Mouse (Mus musculus) kidney, embryonic 15.5 days (tissue): ENCODE data around the gene Olfr1260. TPM values are rescaled to one million over a fixed set of nuclear protein-coding genes. Genes with fewer than 3 reads are reported as not detected.
A peak's percentile ranks its signal among the peaks of the same experiment; 100 is the strongest.

Experiments used
- ATAC-seq: fragments of 200-750 bp; cut with Nextera tagmentation; replicated peaks from 2 replicates; pipeline ENCODE4 v1.8.0; 2017; ENCODE audit warnings: moderate TSS enrichment; ENCODE audit not compliant: low FRiP score
- H3K27ac ChIP-seq: fragments of 300-500 bp; sonication (generic); 2 replicates; pipeline ENCODE4 v1.5.1; 2015; ENCODE audit warnings: mild to moderate bottlenecking, inconsistent platforms
- H3K27me3 ChIP-seq: fragments of 300-500 bp; sonication (generic); 2 replicates; pipeline ENCODE4 v1.6.1; 2015; ENCODE audit warnings: inconsistent platforms
- H3K36me3 ChIP-seq: fragments of 300-500 bp; sonication (generic); 2 replicates; pipeline ENCODE4 v1.6.1; 2015; ENCODE audit warnings: inconsistent platforms
- H3K4me1 ChIP-seq: fragments of 300-500 bp; sonication (generic); 2 replicates; pipeline ENCODE4 v1.6.1; 2015; ENCODE audit warnings: inconsistent platforms
- H3K4me2 ChIP-seq: fragments of 300-500 bp; sonication (generic); 2 replicates; pipeline ENCODE4 v1.6.1; 2015; ENCODE audit warnings: moderate library complexity, mild to moderate bottlenecking, inconsistent platforms
- H3K4me3 ChIP-seq: fragments of 300-500 bp; sonication (generic); replicated peaks from 2 replicates; pipeline ENCODE4 v1.5.1; 2015; ENCODE audit warnings: mild to moderate bottlenecking, inconsistent platforms
- H3K9ac ChIP-seq: fragments of 300-500 bp; sonication (generic); 2 replicates; pipeline ENCODE4 v1.6.1; 2015; ENCODE audit warnings: mild to moderate bottlenecking, inconsistent platforms
- H3K9me3 ChIP-seq: fragments of 300-500 bp; sonication (generic); replicated peaks from 2 replicates; pipeline ENCODE4 v1.6.1; 2016; ENCODE audit warnings: inconsistent platforms
- WGBS: fragments of 180-500 bp; shearing (Covaris S2); methylation state at CpG from one replicate; pipeline ENCODE4 v1.1.7; 2015; ENCODE audit warnings: mixed read lengths; 5-methylcytosine and 5-hydroxymethylcytosine counted together
- polyA plus RNA-seq: library from polyadenylated mRNA; unstranded; fragments of >200 nt; fragmentation: Nextera tagmentation; extraction: Ambion mirVana; gene quantifications from 2 replicates; pipeline ENCODE4 v1.2.1, GENCODE M21; 2015

Gene Olfr1260
- not detected in 2 replicates for polyA plus RNA-seq

DNA sequence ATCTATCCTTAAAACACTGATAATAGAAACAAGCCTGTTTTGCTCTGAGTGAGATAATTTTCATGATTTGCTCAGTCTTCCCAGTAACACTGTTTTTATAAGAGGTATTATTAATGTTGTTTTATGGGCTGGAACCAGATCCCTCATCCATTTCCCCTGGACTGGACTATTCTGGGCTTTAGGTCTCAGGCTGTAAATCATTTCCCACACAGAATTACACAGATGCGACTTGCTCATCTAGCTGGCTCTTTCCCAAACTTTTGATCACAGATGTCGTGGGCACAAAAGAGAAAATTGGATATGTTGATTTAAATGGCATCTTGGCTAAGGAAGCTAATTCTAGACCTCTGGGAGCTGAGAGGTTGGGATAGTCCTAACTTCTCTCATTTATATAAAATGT, at the start of gene Olfr1260:
Olfr1260 (plus strand) TSS at position 157 of the 400 bp plus-strand sequence.
- Histone ChIP-seq H3K9ac (no peak within 1 kb of the TSS), H3K4me1 (0 out of 2 replicates have a peak, but pooled peaks cover 3% of the 10 kb centered on the region), H3K27ac (no peak within 1 kb of the TSS), H3K4me3 (no peak within 1 kb of the TSS), H3K4me2 (no peak within 1 kb of the TSS), H3K36me3 (no peaks in the 10 kb centered on the region), H3K27me3 (no peaks in the 10 kb centered on the region), H3K9me3 (no peaks in the 10 kb centered on the region)
- ATAC-seq = peak; percentile 73
- 13% methylated on average over 2 of the region's 2 CpGs for WGBS

GRCm38 (mm10) chr2:89927009-89927408, 47.1 kb upstream of the Olfr1260 start, which contains the start of gene Olfr1258:
Gene Olfr1258 (plus strand): TSS chr2:89927309.
- no peak within 1 kb of the TSS for H3K4me2 ChIP-seq
- H3K27me3 ChIP-seq = no peaks in the 10 kb centered on the region
- ATAC-seq = no peak
- no peak within 1 kb of the TSS for H3K4me3 ChIP-seq
- H3K36me3 ChIP-seq = no peaks in the 10 kb centered on the region
- no peaks in the 10 kb centered on the region for H3K4me1 ChIP-seq
- H3K27ac ChIP-seq = no peak within 1 kb of the TSS
- H3K9ac ChIP-seq = no peak within 1 kb of the TSS
- no peaks in the 10 kb centered on the region for H3K9me3 ChIP-seq

DNA sequence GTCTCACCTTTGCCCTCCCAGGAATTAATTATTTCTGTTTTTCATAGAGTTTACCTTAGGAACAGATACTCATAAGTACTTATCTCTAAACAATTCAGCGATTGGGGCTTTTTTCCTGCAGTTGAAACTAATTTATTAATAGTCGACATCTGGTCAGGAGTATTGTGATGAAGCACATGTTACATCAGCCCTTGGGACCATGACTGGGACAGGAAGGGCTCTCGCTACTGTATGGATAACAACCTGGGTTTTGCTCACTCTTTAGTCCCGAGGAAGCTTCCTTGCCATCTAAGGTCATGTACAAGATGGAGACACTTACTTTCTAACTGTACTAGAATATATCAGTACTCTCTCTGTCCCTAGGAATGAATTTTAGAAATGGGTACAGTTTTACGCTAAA, 25.6 kb upstream of the Olfr1260 start, which contains the start of gene Olfr1259:
Olfr1259 (minus strand) TSS at position 101 of the 400 bp plus-strand sequence.
- H3K4me1 ChIP-seq = no peaks in the 10 kb centered on the region
- ATAC-seq = no peak
- no peaks in the 10 kb centered on the region for H3K36me3 ChIP-seq
- H3K27ac ChIP-seq = no peak within 1 kb of the TSS
- H3K4me2 ChIP-seq = no peak within 1 kb of the TSS
- WGBS = 84% methylated on average over 5 of the region's 5 CpGs
- H3K4me3 ChIP-seq = no peak within 1 kb of the TSS
- no peaks in the 10 kb centered on the region for H3K27me3 ChIP-seq
- H3K9me3 ChIP-seq = no peaks in the 10 kb centered on the region
- no peak within 1 kb of the TSS for H3K9ac ChIP-seq

DNA sequence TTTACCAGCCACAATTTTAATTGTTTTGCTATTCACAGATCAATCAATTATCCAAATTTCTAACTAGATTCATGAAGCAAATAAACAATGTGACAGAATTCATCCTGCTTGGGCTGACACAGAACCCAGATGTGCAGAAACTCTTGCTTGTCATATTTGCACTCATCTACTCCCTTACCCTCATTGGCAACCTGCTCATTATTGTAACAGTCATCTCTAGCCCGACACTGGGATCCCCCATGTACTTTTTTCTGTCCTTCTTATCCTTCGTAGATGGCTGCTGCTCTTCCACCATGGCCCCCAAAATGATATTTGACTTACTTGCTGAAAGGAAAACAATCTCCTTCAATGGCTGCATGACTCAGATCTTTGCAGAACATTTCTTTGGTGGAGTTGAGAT, 3.6 kb downstream of the Olfr1260 start:
- H3K4me1 ChIP-seq = 0 out of 2 replicates have a peak, but pooled peaks cover 3% of the 10 kb centered on the region
- ATAC-seq = no peak
- no peak overlapping the region for H3K4me2 ChIP-seq
- H3K9ac ChIP-seq = no peak overlapping the region
- H3K36me3 ChIP-seq = no peaks in the 10 kb centered on the region
- no peak overlapping the region for H3K4me3 ChIP-seq
- WGBS = 81% methylated on average over 2 of the region's 2 CpGs
- H3K9me3 ChIP-seq = no peaks in the 10 kb centered on the region
- no peaks in the 10 kb centered on the region for H3K27me3 ChIP-seq
- H3K27ac ChIP-seq = no peak overlapping the region

DNA sequence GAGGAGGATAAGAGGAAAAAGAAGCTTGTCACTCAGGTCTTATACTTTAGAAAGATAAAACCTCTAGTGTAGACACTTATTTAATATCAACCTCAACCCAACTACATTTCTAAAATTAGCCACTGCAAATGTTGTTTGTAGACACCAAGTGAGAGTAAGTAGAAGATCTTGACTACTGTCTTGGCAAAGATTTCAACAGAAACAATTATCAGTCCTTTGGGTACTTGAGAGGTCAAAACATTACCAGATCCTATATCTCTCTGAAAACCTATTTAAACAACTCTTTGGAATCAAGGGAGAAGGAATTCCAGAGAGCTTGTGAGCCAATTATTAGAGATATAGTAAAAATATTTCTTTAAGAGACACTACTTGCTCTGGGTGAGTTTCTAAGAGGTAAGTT, 16.8 kb downstream of the Olfr1260 start, which contains the start of gene Olfr1261:
Olfr1261 (plus strand) TSS at position 301 of the 400 bp plus-strand sequence.
- Histone ChIP-seq H3K27me3 (no peaks in the 10 kb centered on the region), H3K9me3 (no peaks in the 10 kb centered on the region), H3K27ac (no peak within 1 kb of the TSS), H3K4me2 (no peak within 1 kb of the TSS), H3K36me3 (no peaks in the 10 kb centered on the region), H3K4me1 (no peaks in the 10 kb centered on the region), H3K9ac (no peak within 1 kb of the TSS), H3K4me3 (no peak within 1 kb of the TSS)
- ATAC-seq = no peak

GRCm38 (mm10) chr2:89999845-90000244, 25.7 kb downstream of the Olfr1260 start, which contains the start of gene Olfr1262:
Gene Olfr1262 (plus strand): TSS chr2:90000145.
- Histone ChIP-seq H3K4me1 (no peaks in the 10 kb centered on the region), H3K9me3 (no peaks in the 10 kb centered on the region), H3K4me2 (no peak within 1 kb of the TSS), H3K27me3 (no peaks in the 10 kb centered on the region), H3K36me3 (no peaks in the 10 kb centered on the region), H3K27ac (no peak within 1 kb of the TSS), H3K9ac (no peak within 1 kb of the TSS), H3K4me3 (no peak within 1 kb of the TSS)
- ATAC-seq = no peak

GRCm38 (mm10) chr2:90011831-90012230, 37.7 kb downstream of the Olfr1260 start, which contains the start of gene Olfr1263:
Gene Olfr1263 (plus strand): TSS chr2:90012131.
- WGBS = 77% methylated on average over 2 of the region's 2 CpGs
- H3K4me3 ChIP-seq = no peak within 1 kb of the TSS

DNA sequence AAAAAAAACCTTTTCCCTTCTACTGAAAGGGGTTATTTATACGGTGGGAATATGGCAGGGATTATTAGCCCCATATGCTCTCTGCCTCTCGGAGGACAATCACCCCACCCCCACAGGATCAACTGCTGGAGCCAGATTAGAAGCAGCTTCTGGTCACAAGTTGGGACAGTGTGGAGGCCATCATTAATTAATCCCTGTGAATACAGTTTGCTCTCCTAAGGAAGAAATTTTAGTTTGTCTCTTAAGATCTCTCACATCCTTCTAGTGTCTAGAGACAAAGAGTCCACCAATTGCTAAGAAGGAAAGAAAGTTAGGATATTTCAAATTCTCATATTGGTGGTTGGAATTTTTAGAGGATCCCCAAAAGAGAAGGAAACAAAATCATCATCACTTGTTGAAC, 51.3 kb downstream of the Olfr1260 start, which contains the start of gene Olfr1264:
Olfr1264 (minus strand) TSS at position 101 of the 400 bp plus-strand sequence.
- Histone ChIP-seq H3K4me1 (no peaks in the 10 kb centered on the region), H3K4me2 (no peak within 1 kb of the TSS), H3K4me3 (no peak within 1 kb of the TSS), H3K36me3 (no peaks in the 10 kb centered on the region), H3K9me3 (no peaks in the 10 kb centered on the region), H3K27ac (no peak within 1 kb of the TSS), H3K9ac (no peak within 1 kb of the TSS), H3K27me3 (no peaks in the 10 kb centered on the region)
- ATAC-seq = no peak
- 66% methylated on average over 2 of the region's 2 CpGs for WGBS

More at GRCm38 (mm10) chr2:90011831-90012230, 37.7 kb downstream of the Olfr1260 start, which contains the start of gene Olfr1263:
- H3K36me3 ChIP-seq = no peaks in the 10 kb centered on the region
- H3K9me3 ChIP-seq = no peaks in the 10 kb centered on the region
- H3K9ac ChIP-seq = no peak within 1 kb of the TSS
- no peak within 1 kb of the TSS for H3K4me2 ChIP-seq
- no peak within 1 kb of the TSS for H3K27ac ChIP-seq
- H3K4me1 ChIP-seq = no peaks in the 10 kb centered on the region
- no peaks in the 10 kb centered on the region for H3K27me3 ChIP-seq
- no peak for ATAC-seq

Other genes starting within 250 kb of the Olfr1260 start
- not detected in 2 replicates for gene Olfr1252, start 249.3 kb upstream of the Olfr1260 start, polyA plus RNA-seq
- gene Olfr1253, start 217.2 kb upstream of the Olfr1260 start, polyA plus RNA-seq = not detected in 2 replicates
- gene Olfr1254, start 180.7 kb upstream of the Olfr1260 start, polyA plus RNA-seq = not detected in 2 replicates
- not detected in 2 replicates for gene Olfr1255, start 162.3 kb upstream of the Olfr1260 start, polyA plus RNA-seq
- not detected in 2 replicates for gene Olfr1256, start 132.8 kb upstream of the Olfr1260 start, polyA plus RNA-seq
- gene Olfr48, start 126.1 kb upstream of the Olfr1260 start, polyA plus RNA-seq = not detected in 2 replicates
- gene Olfr1257, start 95.9 kb upstream of the Olfr1260 start, polyA plus RNA-seq = not detected in 2 replicates
- gene Olfr1258, start 47.0 kb upstream of the Olfr1260 start, polyA plus RNA-seq = not detected in 2 replicates
- gene Olfr1259, start 25.7 kb upstream of the Olfr1260 start, polyA plus RNA-seq = not detected in 2 replicates
- not detected in 2 replicates for gene Olfr1261, start 16.9 kb downstream of the Olfr1260 start, polyA plus RNA-seq
- not detected in 2 replicates for gene Olfr1262, start 25.8 kb downstream of the Olfr1260 start, polyA plus RNA-seq
- not detected in 2 replicates for gene Olfr1263, start 37.8 kb downstream of the Olfr1260 start, polyA plus RNA-seq
- not detected in 2 replicates for gene Olfr1264, start 51.2 kb downstream of the Olfr1260 start, polyA plus RNA-seq
- not detected in 2 replicates for gene Olfr1265, start 61.0 kb downstream of the Olfr1260 start, polyA plus RNA-seq
- gene Olfr140, start 89.3 kb downstream of the Olfr1260 start, polyA plus RNA-seq = not detected in 2 replicates
- gene Olfr1269, start 147.1 kb downstream of the Olfr1260 start, polyA plus RNA-seq = not detected in 2 replicates
- not detected in 2 replicates for gene Olfr32, start 168.0 kb downstream of the Olfr1260 start, polyA plus RNA-seq
- gene Olfr1270, start 178.8 kb downstream of the Olfr1260 start, polyA plus RNA-seq = 0.06 TPM in 1 of 2 replicates, not detected in the other